Mouse (Mus musculus): ENCODE results near the gene Klhl36. TPM values are rescaled to one million over a fixed set of nuclear protein-coding genes. Genes with fewer than 3 reads are reported as not detected.
A peak's percentile ranks its signal among the peaks of the same experiment; 100 is the strongest.

The Klhl36 gene
- polyA plus RNA-seq, 1 experiment from 2014 or later = 13.1 TPM

GRCm38 (mm10) chr8:119888012-119888411 is 25.9 kb downstream of the Klhl36 start:
- Histone ChIP-seq H3K9ac (replicated peaks) (no peak overlapping the region), H3K4me3 (no peak overlapping the region), H3K27ac (replicated peaks) (no peak overlapping the region), H3K9me3 (no peaks in the 10 kb centered on the region), H3K36me3 (no peaks in the 10 kb centered on the region), H3K27me3 (no peaks in the 10 kb centered on the region), H3K4me1 (peaks cover 11% of the 10 kb centered on the region), H3K4me2 (replicated peaks) (no peak overlapping the region)
- peak; percentile 60; the same call in 1 of the 2 replicates for ATAC-seq (ENCODE audit: low FRiP score, low read depth)
- WGBS = 48% methylated on average over 4 of the region's 4 CpGs

- ATAC-seq (ENCODE audit: low FRiP score, low read depth) = no peak
- Histone ChIP-seq H3K27me3 (peaks cover 35% of the 10 kb centered on the region), H3K9ac (replicated peaks) (no peak overlapping the region), H3K4me1 (no peaks in the 10 kb centered on the region), H3K9me3 (no peaks in the 10 kb centered on the region), H3K27ac (replicated peaks) (no peak overlapping the region), H3K36me3 (no peaks in the 10 kb centered on the region), H3K4me3 (no peak overlapping the region), H3K4me2 (replicated peaks) (no peak overlapping the region)
- WGBS = 81% methylated on average over 4 of the region's 4 CpGs
Observed at GRCm38 (mm10) chr8:119897069-119897468, 35.0 kb downstream of the Klhl36 start.

- H3K27me3 ChIP-seq = peaks cover 35% of the 10 kb centered on the region
- no peak overlapping the region for H3K9ac ChIP-seq (replicated peaks)
- no peak overlapping the region for H3K27ac ChIP-seq (replicated peaks)
- H3K4me3 ChIP-seq = no peak overlapping the region
- no peak for ATAC-seq (ENCODE audit: low FRiP score, low read depth)
- no peaks in the 10 kb centered on the region for H3K4me1 ChIP-seq
- H3K4me2 ChIP-seq (replicated peaks) = no peak overlapping the region
- H3K36me3 ChIP-seq = no peaks in the 10 kb centered on the region
- H3K9me3 ChIP-seq = no peaks in the 10 kb centered on the region
- 39% methylated on average over 13 of the region's 13 CpGs for WGBS
Observed at GRCm38 (mm10) chr8:119897933-119898332, 35.9 kb downstream of the Klhl36 start.

- Histone ChIP-seq H3K27me3 (peaks cover 35% of the 10 kb centered on the region), H3K4me3 (no peak overlapping the region), H3K4me2 (replicated peaks) (no peak overlapping the region), H3K4me1 (0 out of 2 replicates have a peak, but pooled peaks cover 5% of the 10 kb centered on the region), H3K9me3 (no peaks in the 10 kb centered on the region), H3K9ac (replicated peaks) (no peak overlapping the region), H3K27ac (replicated peaks) (no peak overlapping the region), H3K36me3 (no peaks in the 10 kb centered on the region)
- no peak for ATAC-seq (ENCODE audit: low FRiP score, low read depth)
- WGBS = 79% methylated on average over 3 of the region's 3 CpGs
Observed at GRCm38 (mm10) chr8:119901349-119901748, 39.3 kb downstream of the Klhl36 start.

GRCm38 (mm10) chr8:119901952-119902351 is 39.9 kb downstream of the Klhl36 start:
- no peak for ATAC-seq (ENCODE audit: low FRiP score, low read depth)
- Histone ChIP-seq H3K4me1 (0 out of 2 replicates have a peak, but pooled peaks cover 5% of the 10 kb centered on the region), H3K27ac (replicated peaks) (no peak overlapping the region), H3K36me3 (no peaks in the 10 kb centered on the region), H3K4me2 (replicated peaks) (no peak overlapping the region), H3K4me3 (no peak overlapping the region), H3K9me3 (no peaks in the 10 kb centered on the region), H3K9ac (replicated peaks) (no peak overlapping the region), H3K27me3 (peaks cover 33% of the 10 kb centered on the region)
- 80% methylated on average over 8 of the region's 8 CpGs for WGBS

- Histone ChIP-seq H3K27me3 (peaks cover 8% of the 10 kb centered on the region), H3K4me1 (0 out of 2 replicates have a peak, but pooled peaks cover 5% of the 10 kb centered on the region), H3K27ac (replicated peaks) (no peak overlapping the region), H3K9ac (replicated peaks) (no peak overlapping the region), H3K4me3 (no peak overlapping the region), H3K36me3 (no peaks in the 10 kb centered on the region), H3K9me3 (no peaks in the 10 kb centered on the region), H3K4me2 (replicated peaks) (no peak overlapping the region)
- ATAC-seq (ENCODE audit: low FRiP score, low read depth) = no peak
- 63% methylated on average over 12 of the region's 12 CpGs for WGBS
Observed at GRCm38 (mm10) chr8:119904323-119904911, 42.4 kb downstream of the Klhl36 start.

GRCm38 (mm10) chr8:119909944-119910546 is 48.0 kb downstream of the Klhl36 start, which contains the start of gene Usp10:
Gene Usp10, plus strand, starts transcription at chr8:119910360.
- WGBS = 29% methylated on average over 13 of the region's 13 CpGs
- no peak for ATAC-seq (ENCODE audit: low FRiP score, low read depth)
- no peaks in the 10 kb centered on the region for H3K9me3 ChIP-seq
- H3K4me2 ChIP-seq (replicated peaks) = peak within 1 kb of the TSS; percentile 77
- H3K27me3 ChIP-seq = peaks cover 4% of the 10 kb centered on the region
- H3K36me3 ChIP-seq = no peaks in the 10 kb centered on the region
- peaks cover 39% of the 10 kb centered on the region for H3K4me1 ChIP-seq
- H3K27ac ChIP-seq (replicated peaks) = peak within 1 kb of the TSS; percentile 92
- H3K4me3 ChIP-seq = peak within 1 kb of the TSS; percentile 77
- H3K9ac ChIP-seq (replicated peaks) = peak within 1 kb of the TSS; percentile 89

- Histone ChIP-seq H3K9me3 (no peaks in the 10 kb centered on the region), H3K36me3 (no peaks in the 10 kb centered on the region), H3K4me1 (peaks cover 41% of the 10 kb centered on the region), H3K27me3 (peaks cover 4% of the 10 kb centered on the region), H3K9ac (replicated peaks) (peak within 1 kb of the TSS; percentile 89), H3K4me3 (peak within 1 kb of the TSS; percentile 77), H3K27ac (replicated peaks) (peak within 1 kb of the TSS; percentile 92), H3K4me2 (replicated peaks) (peak within 1 kb of the TSS; percentile 77)
- WGBS = under 1% methylated on average over 85 of the region's 97 CpGs
- peak; percentile 94 for ATAC-seq (ENCODE audit: low FRiP score, low read depth)
Observed at GRCm38 (mm10) chr8:119910547-119911257, 48.6 kb downstream of the Klhl36 start, which contains the start of gene Gm20388. Gene Gm20388, plus strand, starts transcription at chr8:119910841.

GRCm38 (mm10) chr8:119911258-119911962 is 49.3 kb downstream of the Klhl36 start:
- no peaks in the 10 kb centered on the region for H3K9me3 ChIP-seq
- H3K9ac ChIP-seq (replicated peaks) = peak overlapping the region; percentile 89
- peak overlapping the region; percentile 92 for H3K27ac ChIP-seq (replicated peaks)
- ATAC-seq (ENCODE audit: low FRiP score, low read depth) = peak; percentile 70
- H3K4me3 ChIP-seq = peak overlapping the region; percentile 77
- H3K4me2 ChIP-seq (replicated peaks) = peak overlapping the region; percentile 77
- peaks cover 47% of the 10 kb centered on the region for H3K4me1 ChIP-seq
- no peaks in the 10 kb centered on the region for H3K36me3 ChIP-seq
- peaks cover 4% of the 10 kb centered on the region for H3K27me3 ChIP-seq
- under 1% methylated on average over 30 of the region's 30 CpGs for WGBS

- peaks cover 51% of the 10 kb centered on the region for H3K4me1 ChIP-seq
- WGBS = 44% methylated on average over 6 of the region's 6 CpGs
- peak overlapping the region; percentile 89; the same call in 1 of the 2 replicates for H3K9ac ChIP-seq (replicated peaks)
Observed at GRCm38 (mm10) chr8:119912643-119913042, 50.6 kb downstream of the Klhl36 start.

GRCm38 (mm10) chr8:119913181-119913580 is 51.1 kb downstream of the Klhl36 start:
- 0 out of 2 replicates have a peak, but pooled peaks cover 4% of the 10 kb centered on the region for H3K36me3 ChIP-seq
- H3K27me3 ChIP-seq = peaks cover 4% of the 10 kb centered on the region
- no peak overlapping the region for H3K4me3 ChIP-seq
- ATAC-seq (ENCODE audit: low FRiP score, low read depth) = no peak
- WGBS = 80% methylated on average over 3 of the region's 3 CpGs
- no peak overlapping the region for H3K27ac ChIP-seq (replicated peaks)
- H3K4me1 ChIP-seq = peaks cover 51% of the 10 kb centered on the region
- peak overlapping the region; percentile 77 for H3K4me2 ChIP-seq (replicated peaks)
- no peaks in the 10 kb centered on the region for H3K9me3 ChIP-seq
- H3K9ac ChIP-seq (replicated peaks) = no peak overlapping the region

More at GRCm38 (mm10) chr8:119912643-119913042, 50.6 kb downstream of the Klhl36 start:
- Histone ChIP-seq H3K27ac (replicated peaks) (no peak overlapping the region), H3K4me3 (peak overlapping the region; percentile 77), H3K4me2 (replicated peaks) (peak overlapping the region; percentile 77), H3K36me3 (no peaks in the 10 kb centered on the region), H3K9me3 (no peaks in the 10 kb centered on the region), H3K27me3 (peaks cover 4% of the 10 kb centered on the region)
- ATAC-seq (ENCODE audit: low FRiP score, low read depth) = no peak
